Mouse (Mus musculus) cerebellum, adult 2 months (tissue): ENCODE data around the gene Casz1.

Experiments
- CTCF ChIP-seq: fragments of 200-500 bp; IDR thresholded peaks from 2 replicates; pipeline ENCODE4 v1.5.1; 2011; ENCODE audit warnings: low read depth, mild to moderate bottlenecking, control low read depth, low read length, moderate library complexity, borderline replicate concordance; ENCODE audit not compliant: insufficient read depth
- POLR2A ChIP-seq: fragments of 200-500 bp; IDR thresholded peaks from 2 replicates; pipeline ENCODE4 v1.6.1; 2011; ENCODE audit warnings: low read length, control low read depth, borderline replicate concordance; ENCODE audit not compliant: insufficient read depth

- TF ChIP-seq CTCF (no peak), POLR2A (no peak)
These were observed 78.2 kb downstream of the Casz1 start for GRCm38 (mm10) chr4:148882360-148882929.
